Mouse (Mus musculus) lung, postnatal 0 days (tissue): ENCODE results near the gene Pgpep1l. TPM values are rescaled to one million over a fixed set of nuclear protein-coding genes. Genes with fewer than 3 reads are reported as not detected.

Experiments used
- ATAC-seq: fragments of 200-750 bp; cut with Nextera tagmentation; 2 replicates; pipeline ENCODE4 v1.8.0; 2017; ENCODE audit warnings: moderate library complexity
- DNase-seq: peaks from one replicate; pipeline ENCODE4 v3.0.0-alpha.2; 2016; ENCODE audit warnings: low spot score
- H3K27ac ChIP-seq: fragments of 300-500 bp; sonication (generic); 2 replicates; pipeline ENCODE4 v1.5.1; 2014; ENCODE audit warnings: antibody characterized with exemption, mild to moderate bottlenecking, low read length, mixed read lengths
- H3K27me3 ChIP-seq: fragments of 300-500 bp; sonication (generic); replicated peaks from 2 replicates; pipeline ENCODE4 v1.6.1; 2014; ENCODE audit warnings: low read length, mixed read lengths; ENCODE audit not compliant: insufficient read depth
- H3K36me3 ChIP-seq: fragments of 300-500 bp; sonication (generic); 2 replicates; pipeline ENCODE4 v1.6.1; 2014; ENCODE audit warnings: low read length, mixed read lengths; ENCODE audit not compliant: insufficient read depth
- H3K4me1 ChIP-seq: fragments of 300-500 bp; sonication (generic); 2 replicates; pipeline ENCODE4 v1.6.1; 2014; ENCODE audit warnings: antibody characterized with exemption, low read depth, low read length, mixed read lengths; ENCODE audit not compliant: insufficient read depth
- H3K4me2 ChIP-seq: fragments of 300-500 bp; sonication (generic); replicated peaks from 2 replicates; pipeline ENCODE4 v1.6.1; 2014; ENCODE audit warnings: low read depth, mild to moderate bottlenecking, low read length, moderate library complexity, mixed read lengths
- H3K4me3 ChIP-seq: fragments of 300-500 bp; sonication (generic); 2 replicates; pipeline ENCODE4 v1.5.1; 2014; ENCODE audit warnings: low read depth, low read length
- H3K9ac ChIP-seq: fragments of 300-500 bp; sonication (generic); replicated peaks from 2 replicates; pipeline ENCODE4 v1.6.1; 2014; ENCODE audit warnings: low read depth, mild to moderate bottlenecking
- H3K9me3 ChIP-seq: fragments of 300-500 bp; sonication (generic); 2 replicates; pipeline ENCODE4 v1.6.1; 2016; ENCODE audit warnings: low read length, mixed read lengths
- CTCF ChIP-seq: IDR thresholded peaks from 2 replicates; pipeline ENCODE4 v1.5.1; 2016; ENCODE audit warnings: antibody characterized with exemption, mild to moderate bottlenecking
- EP300 ChIP-seq: IDR thresholded peaks from 2 replicates; pipeline ENCODE4 v1.6.1; 2016; ENCODE audit warnings: antibody characterized with exemption, mild to moderate bottlenecking, control low read depth
- WGBS: fragments of 180-500 bp; shearing (Covaris S2); extraction: QIAGEN DNeasy Blood & Tissue Kit; methylation state at CpG from one replicate; pipeline ENCODE4 v1.1.7; 2014; 5-methylcytosine and 5-hydroxymethylcytosine counted together
- polyA plus RNA-seq: library from polyadenylated mRNA; unstranded; fragments of >200 nt; fragmentation: Nextera tagmentation; extraction: Ambion mirVana; gene quantifications from 2 replicates; pipeline ENCODE4 v1.2.1, GENCODE M21; 2015

Gene Pgpep1l
- polyA plus RNA-seq, 1 experiment from 2014 or later: not detected

DNA sequence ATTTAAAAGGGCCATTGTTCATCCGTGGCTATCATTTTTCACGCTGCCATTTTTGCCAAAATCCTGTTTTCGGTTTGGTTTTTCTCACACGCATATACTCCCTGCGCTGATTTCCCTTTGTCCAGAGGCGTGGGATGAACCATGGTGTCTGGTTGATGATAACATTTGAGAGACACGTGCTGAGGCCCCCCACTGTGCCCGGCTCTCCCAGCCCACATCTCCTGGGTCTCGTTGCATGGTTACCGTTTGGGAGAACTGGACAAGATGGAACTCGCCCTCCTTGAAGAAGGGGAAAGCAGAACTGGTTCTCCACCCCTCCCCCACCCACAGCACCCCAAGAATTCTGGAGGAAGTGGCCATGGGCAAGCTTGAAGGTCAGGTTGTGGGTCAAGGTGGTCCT is 37.0 kb downstream of the Pgpep1l start:
- WGBS: 84% methylated on average over 11 of the region's 11 CpGs
- ATAC-seq: no peak
- peaks cover 22% of the 10 kb centered on the region; the same call in 1 of the 2 replicates for H3K36me3 ChIP-seq
- H3K9me3 ChIP-seq: no peaks in the 10 kb centered on the region
- H3K4me3 ChIP-seq: no peak overlapping the region
- H3K9ac ChIP-seq: no peak overlapping the region
- no peaks in the 10 kb centered on the region for H3K4me1 ChIP-seq
- no peak overlapping the region for H3K4me2 ChIP-seq
- no peak for DNase-seq
- TF ChIP-seq CTCF (no peak), EP300 (no peak)
- no peak overlapping the region for H3K27ac ChIP-seq
- H3K27me3 ChIP-seq: no peaks in the 10 kb centered on the region

DNA sequence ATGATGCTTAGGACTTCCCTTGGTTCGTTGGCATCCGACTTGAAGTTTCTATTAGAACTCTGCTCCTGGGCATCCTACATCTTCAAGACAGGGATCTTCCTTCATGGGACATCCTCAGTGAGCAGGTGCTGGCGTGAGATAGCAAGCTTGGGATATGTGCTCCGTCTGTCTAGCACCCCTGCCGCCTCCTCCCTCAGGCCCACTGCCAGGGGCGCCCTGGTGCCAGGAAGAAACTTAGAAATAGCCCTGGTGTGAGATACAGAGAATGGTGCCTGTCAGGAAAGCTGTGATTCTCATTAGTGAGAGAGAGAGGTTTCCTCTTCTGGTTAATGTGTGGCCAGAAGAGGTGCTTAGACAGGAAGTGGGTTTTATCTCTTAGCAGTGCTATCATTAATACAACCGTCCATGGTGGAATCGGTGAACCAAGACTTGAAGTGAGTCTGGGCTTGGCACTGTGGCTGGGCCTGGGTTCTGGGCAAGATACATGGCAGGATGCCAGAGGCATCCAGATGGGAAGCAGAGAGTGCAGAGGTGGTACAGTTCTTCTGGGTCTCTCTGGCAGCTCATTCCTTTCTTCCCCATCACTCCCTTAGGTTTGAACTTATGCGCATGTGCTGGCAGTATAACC is 38.5 kb downstream of the Pgpep1l start:
- Histone ChIP-seq H3K27me3 (no peaks in the 10 kb centered on the region), H3K36me3 (peaks cover 26% of the 10 kb centered on the region), H3K27ac (no peak overlapping the region), H3K4me3 (no peak overlapping the region), H3K4me1 (no peaks in the 10 kb centered on the region), H3K9ac (no peak overlapping the region), H3K4me2 (no peak overlapping the region), H3K9me3 (no peaks in the 10 kb centered on the region)
- no peak for TF ChIP-seq EP300
- ATAC-seq (no peak), DNase-seq (no peak)
- WGBS: 79% methylated on average over 9 of the region's 9 CpGs

DNA sequence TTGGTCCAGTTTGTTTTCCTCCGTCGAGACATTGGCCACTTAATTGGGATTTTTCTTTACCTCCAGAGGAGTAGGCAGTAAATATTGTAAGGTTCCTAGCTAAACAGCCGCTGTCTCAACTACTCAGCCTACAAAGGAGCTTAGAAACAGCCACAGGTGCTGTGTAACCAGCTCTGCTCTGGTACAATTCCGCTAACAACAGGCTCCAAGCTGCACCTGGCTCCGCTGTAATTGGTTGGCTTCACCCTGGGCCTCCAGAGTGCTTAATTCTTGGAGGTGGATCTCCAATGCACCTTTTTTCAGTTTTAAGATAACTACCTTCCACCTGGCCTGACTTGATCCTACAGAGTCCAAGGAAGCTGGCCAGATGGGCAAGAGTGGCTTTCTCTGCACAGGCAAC is 40.0 kb downstream of the Pgpep1l start:
- no peak for ATAC-seq
- Histone ChIP-seq H3K27ac (no peak overlapping the region), H3K4me3 (no peak overlapping the region), H3K4me1 (no peaks in the 10 kb centered on the region), H3K4me2 (no peak overlapping the region), H3K27me3 (no peaks in the 10 kb centered on the region), H3K9ac (no peak overlapping the region), H3K9me3 (no peaks in the 10 kb centered on the region), H3K36me3 (peaks cover 25% of the 10 kb centered on the region)
- no peak for TF ChIP-seq EP300
- no peak for TF ChIP-seq CTCF
- DNase-seq: no peak
- WGBS: 95% methylated on average over 5 of the region's 5 CpGs

DNA sequence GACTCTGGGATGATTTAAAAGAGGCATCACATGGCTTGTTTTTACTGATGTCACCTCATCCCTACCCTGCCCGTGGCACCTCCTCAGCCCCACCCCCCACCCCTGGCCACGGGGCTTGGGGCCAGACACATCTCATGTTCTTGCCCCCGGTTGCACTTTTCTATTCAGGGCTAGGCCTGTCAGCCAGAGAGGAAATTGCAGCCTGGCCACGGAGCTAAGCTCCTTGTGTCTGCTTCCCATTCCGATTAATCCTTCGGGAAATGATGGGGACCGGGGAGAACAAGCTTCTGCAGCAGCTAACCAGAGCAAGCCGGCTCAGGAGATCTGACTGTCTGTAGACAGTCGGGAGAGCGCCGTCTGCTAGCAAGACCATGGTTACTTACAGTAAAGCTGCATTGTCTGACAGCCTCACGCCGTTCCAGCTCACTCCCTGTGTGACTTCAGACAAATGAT is 40.7 kb downstream of the Pgpep1l start:
- ATAC-seq (peak; percentile 76), DNase-seq (peak; percentile 19)
- Histone ChIP-seq H3K9me3 (no peaks in the 10 kb centered on the region), H3K36me3 (peaks cover 29% of the 10 kb centered on the region), H3K27ac (no peak overlapping the region), H3K27me3 (no peaks in the 10 kb centered on the region), H3K4me3 (no peak overlapping the region), H3K4me2 (no peak overlapping the region), H3K9ac (no peak overlapping the region), H3K4me1 (no peaks in the 10 kb centered on the region)
- 47% methylated on average over 13 of the region's 13 CpGs for WGBS
- TF ChIP-seq CTCF: no peak
- TF ChIP-seq EP300: no peak

DNA sequence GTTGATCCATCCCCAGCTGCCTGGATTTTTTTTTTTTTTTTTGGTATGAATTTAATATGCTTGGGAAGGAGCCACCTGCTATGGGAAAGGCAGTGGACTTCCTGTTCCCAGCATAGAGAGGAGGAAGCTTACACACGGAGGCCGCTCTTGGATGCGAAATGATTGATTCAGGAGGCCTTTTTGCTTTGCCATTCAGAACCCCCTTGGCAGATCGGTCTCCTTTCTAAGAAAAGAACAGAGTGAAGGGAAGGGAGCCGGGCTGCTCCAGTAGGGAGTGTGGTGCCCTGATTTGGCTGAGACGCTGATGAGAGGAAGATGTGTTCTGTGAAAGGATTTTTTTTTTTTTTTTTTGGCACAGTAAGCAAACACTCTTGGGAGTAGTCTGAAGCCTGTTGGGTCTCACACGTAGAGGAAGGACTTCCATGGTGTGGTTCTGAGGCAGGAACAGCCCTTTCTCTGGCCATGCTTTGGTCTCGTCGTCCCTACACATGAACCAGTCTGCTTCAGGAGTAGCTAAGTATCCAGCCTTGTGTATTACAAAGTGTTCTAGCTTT is 42.3 kb downstream of the Pgpep1l start:
- Histone ChIP-seq H3K4me1 (no peaks in the 10 kb centered on the region), H3K4me3 (no peak overlapping the region), H3K27ac (no peak overlapping the region), H3K36me3 (peaks cover 31% of the 10 kb centered on the region), H3K9ac (no peak overlapping the region), H3K27me3 (no peaks in the 10 kb centered on the region), H3K9me3 (no peaks in the 10 kb centered on the region), H3K4me2 (no peak overlapping the region)
- no peak for TF ChIP-seq EP300
- TF ChIP-seq CTCF: no peak
- no peak for DNase-seq
- ATAC-seq: no peak
- 65% methylated on average over 9 of the region's 9 CpGs for WGBS

DNA sequence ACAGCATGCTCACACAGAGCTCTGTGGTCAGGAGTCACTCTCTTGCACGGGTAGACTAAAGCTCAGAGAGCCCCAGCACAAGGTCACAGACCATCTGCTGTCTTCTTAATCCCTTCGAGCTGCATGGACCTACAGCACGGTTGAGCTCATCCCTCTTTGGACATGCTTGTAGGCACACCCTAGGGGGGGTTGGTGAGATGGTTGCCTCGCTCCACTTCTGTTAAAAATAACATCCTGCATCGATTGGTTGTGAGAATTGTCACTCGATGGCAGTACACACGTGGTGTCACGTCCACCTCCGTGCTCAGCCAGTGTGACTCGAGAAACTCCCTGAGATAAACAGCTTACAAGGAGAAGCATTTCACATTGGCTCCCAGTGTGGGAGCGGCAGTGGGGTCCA is 45.2 kb downstream of the Pgpep1l start:
- H3K4me3 ChIP-seq: no peak overlapping the region
- peaks cover 41% of the 10 kb centered on the region for H3K36me3 ChIP-seq
- H3K9me3 ChIP-seq: no peaks in the 10 kb centered on the region
- TF ChIP-seq CTCF (no peak), EP300 (no peak)
- no peak for ATAC-seq
- 91% methylated on average over 11 of the region's 11 CpGs for WGBS
- no peak overlapping the region for H3K27ac ChIP-seq
- no peak overlapping the region for H3K4me2 ChIP-seq
- DNase-seq: no peak
- H3K9ac ChIP-seq: no peak overlapping the region
- H3K4me1 ChIP-seq: no peaks in the 10 kb centered on the region
- H3K27me3 ChIP-seq: no peaks in the 10 kb centered on the region
